Mouse (Mus musculus): ENCODE measurements at regions not wholly inside any gene's neighbourhood (a gene's known extent, or its start where the extent isn't known, plus 50 kb on each side); places are given as distances from the start of the nearest gene placed in this dataset.

DNA sequence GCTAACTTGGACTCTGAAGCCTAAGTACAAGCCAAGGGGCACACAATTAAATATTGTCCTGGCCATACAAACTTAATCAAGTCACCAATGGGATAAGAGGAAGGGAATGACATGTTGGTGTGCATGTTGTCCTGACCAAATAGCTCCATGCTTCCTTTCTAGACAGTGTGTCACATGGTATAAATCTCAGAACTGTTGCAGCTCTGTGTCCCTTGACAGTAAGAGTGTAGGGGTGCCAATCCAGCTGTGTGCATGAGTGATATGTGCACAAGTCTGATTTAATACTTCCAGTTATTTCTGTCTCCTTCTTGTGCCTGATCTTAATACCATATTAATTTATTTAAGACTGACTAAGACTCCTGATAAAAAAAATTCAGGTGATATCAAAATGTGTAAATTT lies 72.8 kb upstream of the Rxfp2 start:
- Histone ChIP-seq H3K36me3 (replicated peaks; ENCODE audit: control insufficient read depth, insufficient read depth, low read depth) (no peaks in the 10 kb centered on the region), H3K4me3 (ENCODE audit: insufficient read depth in 1 of 2, low read depth in 2 of 2, low read length in 2 of 2) (no peak overlapping the region), H3K4me2 (ENCODE audit: low read depth) (no peak overlapping the region), H3K9me3 (ENCODE audit: control insufficient read depth, low read length) (no peaks in the 10 kb centered on the region), H3K9ac (replicated peaks) (no peak overlapping the region), H3K27me3 (ENCODE audit: control insufficient read depth, insufficient read depth, low read length) (no peaks in the 10 kb centered on the region), H3K4me1 (replicated peaks; ENCODE audit: control insufficient read depth in 2 of 2, insufficient read depth in 2 of 2, low read length in 1 of 2) (no peaks in the 10 kb centered on the region), H3K27ac (no peak overlapping the region)
- DNase-seq (ENCODE audit: low read depth in 3 of 3, low spot score in 3 of 3) (no peak), ATAC-seq (ENCODE audit: insufficient read depth) (no peak)
- TF ChIP-seq EP300 (IDR thresholded peaks at IDR 0.05; ENCODE audit: low read depth) (no peak), CTCF (IDR thresholded peaks at IDR 0.05; ENCODE audit: low read depth) (no peak)

DNA sequence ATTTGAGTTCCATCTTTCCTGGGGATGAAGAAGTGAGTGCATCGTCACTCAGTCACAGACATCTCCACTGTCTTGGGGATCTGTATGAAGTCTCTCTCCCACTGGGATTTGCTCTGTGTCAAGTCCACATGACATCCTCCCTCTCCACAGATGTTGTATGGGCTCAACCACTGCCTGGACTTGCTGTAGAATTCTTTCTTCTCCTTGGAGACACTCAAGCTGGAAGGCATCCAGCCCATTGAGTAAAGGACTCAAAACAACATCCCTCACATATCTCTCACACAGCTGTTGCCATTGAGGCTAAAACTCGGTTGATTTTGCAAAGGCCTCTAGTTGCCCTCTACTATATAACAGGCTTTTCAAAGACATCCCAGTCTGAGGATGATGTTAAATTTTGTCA lies 71.0 kb upstream of the Rxfp2 start:
- H3K27me3 ChIP-seq (ENCODE audit: control insufficient read depth, insufficient read depth, low read length): no peaks in the 10 kb centered on the region
- H3K9me3 ChIP-seq (ENCODE audit: control insufficient read depth, low read length): no peaks in the 10 kb centered on the region
- no peak for TF ChIP-seq CTCF (IDR thresholded peaks at IDR 0.05; ENCODE audit: low read depth)
- TF ChIP-seq EP300 (IDR thresholded peaks at IDR 0.05; ENCODE audit: low read depth): no peak
- H3K4me3 ChIP-seq (ENCODE audit: insufficient read depth in 1 of 2, low read depth in 2 of 2, low read length in 2 of 2): no peak overlapping the region
- no peak overlapping the region for H3K9ac ChIP-seq (replicated peaks)
- DNase-seq (ENCODE audit: low read depth in 3 of 3, low spot score in 3 of 3) (no peak), ATAC-seq (ENCODE audit: insufficient read depth) (no peak)
- no peak overlapping the region for H3K4me2 ChIP-seq (ENCODE audit: low read depth)
- no peak overlapping the region for H3K27ac ChIP-seq
- H3K36me3 ChIP-seq (replicated peaks; ENCODE audit: control insufficient read depth, insufficient read depth, low read depth): no peaks in the 10 kb centered on the region
- no peaks in the 10 kb centered on the region for H3K4me1 ChIP-seq (replicated peaks; ENCODE audit: control insufficient read depth in 2 of 2, insufficient read depth in 2 of 2, low read length in 1 of 2)
- WGBS (ENCODE audit: insufficient replicate concordance): 61% methylated on average over 2 of the region's 2 CpGs

DNA sequence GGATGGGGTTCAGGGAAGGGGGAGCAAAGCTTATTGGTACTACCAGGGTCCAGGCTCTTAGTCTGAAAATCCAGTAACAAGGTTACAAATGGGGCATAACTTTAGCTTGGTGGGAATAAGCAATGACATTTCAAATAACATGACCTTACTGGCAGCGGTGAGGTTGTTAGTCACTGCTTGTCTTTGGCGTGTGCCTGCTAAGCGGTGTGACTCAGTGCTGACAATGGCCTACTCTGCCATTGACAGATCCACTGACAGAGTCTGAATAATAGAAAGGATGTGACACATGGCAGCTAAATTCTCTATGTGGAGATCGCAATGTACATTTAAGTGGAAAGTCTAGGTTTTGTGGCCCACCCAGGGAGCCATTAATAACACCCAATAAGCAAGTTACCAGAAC lies 61.5 kb upstream of the Rxfp2 start:
- DNase-seq (ENCODE audit: low read depth in 3 of 3, low spot score in 3 of 3): no peak
- ATAC-seq (ENCODE audit: insufficient read depth): no peak
- no peaks in the 10 kb centered on the region for H3K4me1 ChIP-seq (replicated peaks; ENCODE audit: control insufficient read depth in 2 of 2, insufficient read depth in 2 of 2, low read length in 1 of 2)
- H3K4me3 ChIP-seq (ENCODE audit: insufficient read depth in 1 of 2, low read depth in 2 of 2, low read length in 2 of 2): no peak overlapping the region
- no peak for TF ChIP-seq CTCF (IDR thresholded peaks at IDR 0.05; ENCODE audit: low read depth)
- no peak for TF ChIP-seq EP300 (IDR thresholded peaks at IDR 0.05; ENCODE audit: low read depth)
- H3K4me2 ChIP-seq (ENCODE audit: low read depth): no peak overlapping the region
- H3K27ac ChIP-seq: no peak overlapping the region
- 78% methylated on average over 4 of the region's 4 CpGs for WGBS (ENCODE audit: insufficient replicate concordance)
- H3K36me3 ChIP-seq (replicated peaks; ENCODE audit: control insufficient read depth, insufficient read depth, low read depth): no peaks in the 10 kb centered on the region
- H3K9ac ChIP-seq (replicated peaks): no peak overlapping the region
- no peaks in the 10 kb centered on the region for H3K27me3 ChIP-seq (ENCODE audit: control insufficient read depth, insufficient read depth, low read length)
- H3K9me3 ChIP-seq (ENCODE audit: control insufficient read depth, low read length): no peaks in the 10 kb centered on the region

DNA sequence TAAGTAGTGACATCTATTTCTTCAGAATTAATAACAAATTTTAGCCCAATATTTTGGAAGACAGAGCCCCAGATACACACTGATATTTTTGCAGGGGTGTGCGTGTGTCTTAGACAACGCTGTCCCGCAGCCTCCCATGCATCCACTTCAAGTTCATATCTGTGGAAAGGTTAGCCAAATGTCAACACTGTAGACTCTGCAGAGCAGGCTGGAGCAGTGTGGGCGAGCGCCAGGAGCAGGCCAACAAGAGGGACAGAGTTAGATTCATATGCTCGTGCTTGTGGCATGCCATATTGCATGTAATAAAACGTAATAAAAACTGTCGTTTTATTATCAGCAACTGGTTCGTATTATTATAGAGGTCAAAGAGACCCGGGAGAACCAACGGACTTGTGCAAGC lies 57.3 kb upstream of the Rxfp2 start:
- H3K4me1 ChIP-seq (replicated peaks; ENCODE audit: control insufficient read depth in 2 of 2, insufficient read depth in 2 of 2, low read length in 1 of 2): no peaks in the 10 kb centered on the region
- DNase-seq (ENCODE audit: low read depth in 3 of 3, low spot score in 3 of 3) (no peak), ATAC-seq (ENCODE audit: insufficient read depth) (no peak)
- H3K9ac ChIP-seq (replicated peaks): no peak overlapping the region
- no peaks in the 10 kb centered on the region for H3K27me3 ChIP-seq (ENCODE audit: control insufficient read depth, insufficient read depth, low read length)
- no peak overlapping the region for H3K4me2 ChIP-seq (ENCODE audit: low read depth)
- H3K36me3 ChIP-seq (replicated peaks; ENCODE audit: control insufficient read depth, insufficient read depth, low read depth): no peaks in the 10 kb centered on the region
- TF ChIP-seq EP300 (IDR thresholded peaks at IDR 0.05; ENCODE audit: low read depth): no peak
- no peak for TF ChIP-seq CTCF (IDR thresholded peaks at IDR 0.05; ENCODE audit: low read depth)
- H3K4me3 ChIP-seq (ENCODE audit: insufficient read depth in 1 of 2, low read depth in 2 of 2, low read length in 2 of 2): no peak overlapping the region
- no peak overlapping the region for H3K27ac ChIP-seq
- no peaks in the 10 kb centered on the region for H3K9me3 ChIP-seq (ENCODE audit: control insufficient read depth, low read length)
- 71% methylated on average over 11 of the region's 11 CpGs for WGBS (ENCODE audit: insufficient replicate concordance)

DNA sequence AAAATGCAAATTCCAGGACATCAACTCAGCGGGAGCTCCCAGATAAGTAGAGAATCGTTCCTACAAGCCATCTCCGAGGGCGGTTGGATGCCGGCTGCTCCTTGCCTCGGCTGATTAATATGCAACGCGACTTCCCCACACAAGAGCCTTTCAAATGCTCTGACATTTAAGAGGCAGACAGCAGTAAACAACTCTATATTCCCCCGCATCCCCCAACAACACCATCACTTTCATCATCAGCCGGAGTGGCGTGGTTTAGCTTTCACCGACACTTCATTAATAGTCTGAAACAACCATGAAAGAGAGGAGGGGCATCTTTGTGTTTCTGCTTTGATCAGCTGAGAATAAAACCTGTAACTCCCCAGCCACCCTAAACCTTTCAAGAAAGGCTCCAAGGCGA lies 53.7 kb upstream of the Rxfp2 start:
- H3K27me3 ChIP-seq (ENCODE audit: control insufficient read depth, insufficient read depth, low read length): no peaks in the 10 kb centered on the region
- H3K9me3 ChIP-seq (ENCODE audit: control insufficient read depth, low read length): no peaks in the 10 kb centered on the region
- no peak overlapping the region for H3K27ac ChIP-seq
- ATAC-seq (ENCODE audit: insufficient read depth): no peak
- no peak overlapping the region for H3K9ac ChIP-seq (replicated peaks)
- TF ChIP-seq CTCF (IDR thresholded peaks at IDR 0.05; ENCODE audit: low read depth) (no peak), EP300 (IDR thresholded peaks at IDR 0.05; ENCODE audit: low read depth) (no peak)
- no peak for DNase-seq (ENCODE audit: low read depth in 3 of 3, low spot score in 3 of 3)
- WGBS (ENCODE audit: insufficient replicate concordance): 46% methylated on average over 13 of the region's 13 CpGs
- no peaks in the 10 kb centered on the region for H3K4me1 ChIP-seq (replicated peaks; ENCODE audit: control insufficient read depth in 2 of 2, insufficient read depth in 2 of 2, low read length in 1 of 2)
- no peak overlapping the region for H3K4me3 ChIP-seq (ENCODE audit: insufficient read depth in 1 of 2, low read depth in 2 of 2, low read length in 2 of 2)
- no peak overlapping the region for H3K4me2 ChIP-seq (ENCODE audit: low read depth)
- no peaks in the 10 kb centered on the region for H3K36me3 ChIP-seq (replicated peaks; ENCODE audit: control insufficient read depth, insufficient read depth, low read depth)

All from liver, embryonic 14.5 days (tissue).